Mouse (Mus musculus): ENCODE measurements around the gene Fcgr3. TPM values are rescaled to one million over a fixed set of nuclear protein-coding genes. Genes with fewer than 3 reads are reported as not detected.
"Not testable (repeated sequence)": the region's sequence is repeated elsewhere in the genome, so short reads cannot be mapped to it uniquely, and the experiment has no call there.

Gene Fcgr3
- polyA plus RNA-seq, 1 experiment from 2014 or later: 12.7 TPM

GRCm38 (mm10) chr1:171065243-171065587, 480 bp upstream of the Fcgr3 start:
- Histone ChIP-seq H3K4me1 (replicated peaks; ENCODE audit: control insufficient read depth, insufficient read depth, low read length) (peaks cover 11% of the 10 kb centered on the region), H3K4me2 (ENCODE audit: low read depth, low read length) (peak overlapping the region; percentile 43), H3K27me3 (ENCODE audit: control insufficient read depth, insufficient read depth, low read depth, low read length) (peaks cover 23% of the 10 kb centered on the region), H3K4me3 (ENCODE audit: low read length) (peak overlapping the region; percentile 37)
- WGBS: 0% methylated on average over 15 of the region's 35 CpGs
- peak; percentile 20 for ATAC-seq (ENCODE audit: low read depth)
- not testable (repeated sequence) for H3K36me3 ChIP-seq (ENCODE audit: control insufficient read depth, insufficient read depth, low read length); H3K9me3 ChIP-seq (ENCODE audit: control insufficient read depth, low read length); H3K27ac ChIP-seq (ENCODE audit: low read length); H3K9ac ChIP-seq (ENCODE audit: low read length)

GRCm38 (mm10) chr1:171063569-171064490, 905 bp downstream of the Fcgr3 start:
- not testable (repeated sequence) for H3K9me3 ChIP-seq (ENCODE audit: control insufficient read depth, low read length); H3K27ac ChIP-seq (ENCODE audit: low read length); H3K36me3 ChIP-seq (ENCODE audit: control insufficient read depth, insufficient read depth, low read length)
- ATAC-seq (ENCODE audit: low read depth): peak; percentile 76
- Histone ChIP-seq H3K4me1 (replicated peaks; ENCODE audit: control insufficient read depth, insufficient read depth, low read length) (peaks cover 12% of the 10 kb centered on the region), H3K27me3 (ENCODE audit: control insufficient read depth, insufficient read depth, low read depth, low read length) (peaks cover 17% of the 10 kb centered on the region), H3K9ac (ENCODE audit: low read length) (peak overlapping the region; percentile 7; the same call in 1 of the 2 replicates), H3K4me3 (ENCODE audit: low read length) (peak overlapping the region; percentile 43), H3K4me2 (ENCODE audit: low read depth, low read length) (peak overlapping the region; percentile 51)
- 8% methylated on average over 36 of the region's 61 CpGs for WGBS

DNA sequence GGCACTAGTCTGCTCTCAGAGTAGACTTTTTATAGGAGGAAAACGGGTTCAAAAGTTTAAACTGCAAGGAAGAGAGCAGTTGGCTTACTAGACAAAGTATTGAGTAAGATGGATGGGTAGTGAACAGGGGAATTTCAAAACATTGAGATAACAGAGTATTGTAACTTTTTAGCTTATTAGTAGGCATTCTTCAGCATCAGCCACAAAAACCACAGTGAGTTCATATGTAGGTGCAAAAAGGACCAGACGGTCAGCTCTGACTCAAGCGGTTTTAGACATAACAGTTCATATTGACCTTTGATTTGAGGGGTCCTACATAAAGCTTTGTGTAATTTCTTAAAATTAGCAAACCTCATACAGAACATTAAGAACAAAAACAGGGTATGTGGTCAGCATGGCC, 3.2 kb downstream of the Fcgr3 start:
- Histone ChIP-seq H3K27me3 (ENCODE audit: control insufficient read depth, insufficient read depth, low read depth, low read length) (peaks cover 13% of the 10 kb centered on the region), H3K4me3 (ENCODE audit: low read length) (no peak overlapping the region), H3K9me3 (ENCODE audit: control insufficient read depth, low read length) (no peaks in the 10 kb centered on the region), H3K4me2 (ENCODE audit: low read depth, low read length) (no peak overlapping the region), H3K36me3 (ENCODE audit: control insufficient read depth, insufficient read depth, low read length) (no peaks in the 10 kb centered on the region), H3K27ac (ENCODE audit: low read length) (no peak overlapping the region), H3K9ac (ENCODE audit: low read length) (no peak overlapping the region), H3K4me1 (replicated peaks; ENCODE audit: control insufficient read depth, insufficient read depth, low read length) (peaks cover 16% of the 10 kb centered on the region)
- WGBS: 44% methylated on average over 3 of the region's 3 CpGs
- no peak for ATAC-seq (ENCODE audit: low read depth)

DNA sequence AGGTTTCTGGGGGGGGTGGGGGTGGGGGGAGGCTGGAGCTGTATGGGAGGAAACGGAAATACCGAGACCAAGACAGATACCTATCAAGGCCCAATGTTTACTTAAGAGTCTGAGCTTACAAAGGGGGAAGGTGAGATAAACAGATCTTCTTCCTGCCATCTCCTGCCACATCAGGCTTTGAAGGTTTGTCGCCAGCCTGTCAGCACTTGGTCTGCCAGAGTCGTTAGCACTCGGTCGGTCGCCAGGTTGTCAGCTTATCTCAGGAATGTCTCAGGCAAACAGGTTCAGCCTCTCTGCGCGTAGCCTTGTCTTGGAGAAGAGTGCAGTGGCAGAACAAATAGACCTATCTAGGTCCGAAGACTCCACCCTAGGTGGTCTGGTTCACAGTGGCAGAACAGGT, 4.3 kb downstream of the Fcgr3 start:
- Histone ChIP-seq H3K4me3 (ENCODE audit: low read length) (0 out of 2 replicates have a peak overlapping the region, but pooled peaks have one; percentile 1), H3K36me3 (ENCODE audit: control insufficient read depth, insufficient read depth, low read length) (no peaks in the 10 kb centered on the region), H3K9me3 (ENCODE audit: control insufficient read depth, low read length) (no peaks in the 10 kb centered on the region), H3K27me3 (ENCODE audit: control insufficient read depth, insufficient read depth, low read depth, low read length) (peaks cover 10% of the 10 kb centered on the region), H3K9ac (ENCODE audit: low read length) (no peak overlapping the region), H3K27ac (ENCODE audit: low read length) (peak overlapping the region; percentile 56), H3K4me1 (replicated peaks; ENCODE audit: control insufficient read depth, insufficient read depth, low read length) (peaks cover 16% of the 10 kb centered on the region), H3K4me2 (ENCODE audit: low read depth, low read length) (peak overlapping the region; percentile 38)
- peak; percentile 6; the same call in 1 of the 2 replicates for ATAC-seq (ENCODE audit: low read depth)
- 8% methylated on average over 10 of the region's 10 CpGs for WGBS

- peaks cover 3% of the 10 kb centered on the region; the same call in 1 of the 2 replicates for H3K27me3 ChIP-seq (ENCODE audit: control insufficient read depth, insufficient read depth, low read depth, low read length)
- no peak overlapping the region for H3K4me3 ChIP-seq (ENCODE audit: low read length)
- H3K27ac ChIP-seq (ENCODE audit: low read length): no peak overlapping the region
- no peaks in the 10 kb centered on the region for H3K9me3 ChIP-seq (ENCODE audit: control insufficient read depth, low read length)
- H3K4me1 ChIP-seq (replicated peaks; ENCODE audit: control insufficient read depth, insufficient read depth, low read length): peaks cover 13% of the 10 kb centered on the region
- H3K4me2 ChIP-seq (ENCODE audit: low read depth, low read length): no peak overlapping the region
- no peak for ATAC-seq (ENCODE audit: low read depth)
- 53% methylated on average over 2 of the region's 2 CpGs for WGBS
- no peak overlapping the region for H3K9ac ChIP-seq (ENCODE audit: low read length)
- no peaks in the 10 kb centered on the region for H3K36me3 ChIP-seq (ENCODE audit: control insufficient read depth, insufficient read depth, low read length)
Measured at GRCm38 (mm10) chr1:171059203-171059602, 5.5 kb downstream of the Fcgr3 start.

GRCm38 (mm10) chr1:171057253-171057652, 7.5 kb downstream of the Fcgr3 start:
- H3K4me3 ChIP-seq (ENCODE audit: low read length): no peak overlapping the region
- no peaks in the 10 kb centered on the region for H3K9me3 ChIP-seq (ENCODE audit: control insufficient read depth, low read length)
- H3K27me3 ChIP-seq (ENCODE audit: control insufficient read depth, insufficient read depth, low read depth, low read length): no peaks in the 10 kb centered on the region
- H3K4me2 ChIP-seq (ENCODE audit: low read depth, low read length): no peak overlapping the region
- peaks cover 13% of the 10 kb centered on the region for H3K4me1 ChIP-seq (replicated peaks; ENCODE audit: control insufficient read depth, insufficient read depth, low read length)
- H3K27ac ChIP-seq (ENCODE audit: low read length): no peak overlapping the region
- ATAC-seq (ENCODE audit: low read depth): no peak
- WGBS: 67% methylated on average over 5 of the region's 5 CpGs
- H3K36me3 ChIP-seq (ENCODE audit: control insufficient read depth, insufficient read depth, low read length): no peaks in the 10 kb centered on the region
- no peak overlapping the region for H3K9ac ChIP-seq (ENCODE audit: low read length)

DNA sequence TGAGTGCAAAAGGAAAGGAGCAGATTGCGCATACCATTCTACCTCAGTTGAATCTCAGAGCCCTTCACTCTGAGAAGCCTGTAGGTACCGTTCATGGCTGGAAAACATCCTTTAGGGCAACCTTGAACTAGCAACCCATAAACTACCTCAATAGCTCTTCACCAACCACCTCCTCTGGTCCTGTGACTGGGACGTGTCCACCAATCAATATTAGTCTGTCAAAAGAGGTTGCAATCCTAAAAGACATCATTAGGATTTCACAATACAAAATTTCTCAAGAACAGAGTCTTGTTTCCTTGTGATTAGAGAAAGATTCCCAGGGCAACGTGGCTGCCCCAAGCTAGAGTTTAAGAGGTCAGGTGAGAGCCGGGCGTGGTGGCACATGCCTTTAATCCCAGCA, 11.4 kb downstream of the Fcgr3 start:
- 0 out of 2 replicates have a peak, but pooled peaks cover 4% of the 10 kb centered on the region for H3K4me1 ChIP-seq (replicated peaks; ENCODE audit: control insufficient read depth, insufficient read depth, low read length)
- H3K27me3 ChIP-seq (ENCODE audit: control insufficient read depth, insufficient read depth, low read depth, low read length): no peaks in the 10 kb centered on the region
- ATAC-seq (ENCODE audit: low read depth): no peak
- WGBS: 79% methylated on average over 6 of the region's 6 CpGs
- H3K9me3 ChIP-seq (ENCODE audit: control insufficient read depth, low read length): no peaks in the 10 kb centered on the region
- H3K27ac ChIP-seq (ENCODE audit: low read length): no peak overlapping the region
- H3K9ac ChIP-seq (ENCODE audit: low read length): no peak overlapping the region
- no peak overlapping the region for H3K4me2 ChIP-seq (ENCODE audit: low read depth, low read length)
- no peaks in the 10 kb centered on the region for H3K36me3 ChIP-seq (ENCODE audit: control insufficient read depth, insufficient read depth, low read length)
- H3K4me3 ChIP-seq (ENCODE audit: low read length): no peak overlapping the region

- WGBS: 62% methylated on average over 7 of the region's 7 CpGs
- Histone ChIP-seq H3K4me3 (ENCODE audit: low read length) (no peak overlapping the region), H3K27me3 (ENCODE audit: control insufficient read depth, insufficient read depth, low read depth, low read length) (no peaks in the 10 kb centered on the region), H3K36me3 (ENCODE audit: control insufficient read depth, insufficient read depth, low read length) (no peaks in the 10 kb centered on the region), H3K9ac (ENCODE audit: low read length) (no peak overlapping the region), H3K4me1 (replicated peaks; ENCODE audit: control insufficient read depth, insufficient read depth, low read length) (no peaks in the 10 kb centered on the region), H3K27ac (ENCODE audit: low read length) (no peak overlapping the region), H3K9me3 (ENCODE audit: control insufficient read depth, low read length) (no peaks in the 10 kb centered on the region), H3K4me2 (ENCODE audit: low read depth, low read length) (no peak overlapping the region)
- no peak for ATAC-seq (ENCODE audit: low read depth)
Measured at GRCm38 (mm10) chr1:171050774-171051173, 14.0 kb downstream of the Fcgr3 start.

DNA sequence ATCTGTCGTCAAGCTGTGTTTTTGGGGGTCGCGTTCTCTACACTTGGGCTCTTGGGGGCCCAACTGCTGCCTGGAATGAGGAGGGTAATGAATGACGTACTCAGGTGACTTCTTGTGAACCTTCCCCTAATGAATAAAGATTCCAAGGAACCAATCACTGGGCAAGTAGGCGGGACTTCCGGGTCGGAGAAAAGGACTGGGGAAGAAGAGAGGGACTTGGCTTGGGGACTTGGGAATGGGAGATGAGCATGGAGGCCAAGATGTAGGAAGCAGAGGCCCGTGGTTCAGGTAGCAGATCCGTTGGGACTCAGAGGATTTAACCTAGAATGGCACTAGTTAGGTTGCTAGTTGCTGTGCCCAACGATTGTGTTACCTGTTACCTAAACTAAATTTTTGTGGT, 15.5 kb downstream of the Fcgr3 start:
- no peak for ATAC-seq (ENCODE audit: low read depth)
- Histone ChIP-seq H3K36me3 (ENCODE audit: control insufficient read depth, insufficient read depth, low read length) (no peaks in the 10 kb centered on the region), H3K9me3 (ENCODE audit: control insufficient read depth, low read length) (no peaks in the 10 kb centered on the region), H3K9ac (ENCODE audit: low read length) (no peak overlapping the region), H3K27me3 (ENCODE audit: control insufficient read depth, insufficient read depth, low read depth, low read length) (no peaks in the 10 kb centered on the region), H3K4me2 (ENCODE audit: low read depth, low read length) (no peak overlapping the region), H3K4me3 (ENCODE audit: low read length) (no peak overlapping the region), H3K4me1 (replicated peaks; ENCODE audit: control insufficient read depth, insufficient read depth, low read length) (no peaks in the 10 kb centered on the region), H3K27ac (ENCODE audit: low read length) (no peak overlapping the region)
- 61% methylated on average over 10 of the region's 10 CpGs for WGBS

Data from lung, embryonic 16.5 days (tissue).